Mouse (Mus musculus) cerebellum, adult 2 months (tissue): ENCODE results near the gene Trim2.

Experiments used
- CTCF ChIP-seq: fragments of 200-500 bp; IDR thresholded peaks from 2 replicates; pipeline ENCODE4 v1.5.1; 2011; ENCODE audit warnings: low read depth, mild to moderate bottlenecking, control low read depth, low read length, moderate library complexity, borderline replicate concordance; ENCODE audit not compliant: insufficient read depth
- POLR2A ChIP-seq: fragments of 200-500 bp; IDR thresholded peaks from 2 replicates; pipeline ENCODE4 v1.6.1; 2011; ENCODE audit warnings: low read length, control low read depth, borderline replicate concordance; ENCODE audit not compliant: insufficient read depth

DNA sequence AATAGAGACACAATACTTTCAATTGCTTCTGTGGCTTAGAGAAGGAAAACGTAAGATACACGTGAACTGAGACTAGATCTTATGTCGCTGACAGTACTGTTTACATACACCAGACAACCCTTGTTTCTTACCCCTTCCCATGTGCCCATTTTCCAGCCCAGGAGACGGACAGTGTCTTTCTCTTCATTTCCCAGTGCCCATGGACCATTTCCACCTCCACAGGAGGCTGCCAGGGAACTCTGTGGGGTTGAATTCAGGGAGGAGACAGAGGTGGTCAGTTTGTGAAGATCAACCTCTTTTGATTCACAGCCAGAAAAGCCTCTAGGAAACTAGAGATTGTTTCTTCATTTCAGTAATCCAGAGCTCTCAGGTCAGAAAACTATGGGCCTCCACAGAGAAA, 5.0 kb downstream of the Trim2 start:
- TF ChIP-seq CTCF (no peak), POLR2A (no peak)
